Mouse (Mus musculus): Measurements from ENCODE around the gene Mcu. TPM values are rescaled to one million over a fixed set of nuclear protein-coding genes. Genes with fewer than 3 reads are reported as not detected.

Mcu gene
- total and polyA plus RNA-seq, 3 experiments = 4.9 to 5.7 (median 5.3) TPM

GRCm38 (mm10) chr10:59519411-59519810 lies 97.1 kb downstream of the Mcu start:
- peaks cover 0 to 1% of the 10 kb centered on the region in 2 experiments for H3K36me3 ChIP-seq (replicated peaks in 1 of 2; ENCODE audit: control insufficient read depth in 1 of 2, insufficient read depth in 1 of 2, low read length in 1 of 2)
- no peaks in the 10 kb centered on the region for H3K9me3 ChIP-seq (replicated peaks; ENCODE audit: low read length)
- H3K27ac ChIP-seq (ENCODE audit: insufficient read depth, low read depth) = no peak overlapping the region
- H3K4me1 ChIP-seq (ENCODE audit: control insufficient read depth in 1 of 2, insufficient read depth in 2 of 2) = no peaks in the 10 kb centered on the region
- dilution Hi-C loops (cut with MboI; ENCODE audit: extremely low pct_ligation_motif_present, extremely low pct_unique_long_range_greater_than_20kb, low sequenced_read_pairs) (no loop called here), in situ Hi-C loops (cut with MboI; ENCODE audit: low pct_ligation_motif_present, low pct_unique_long_range_greater_than_20kb, low sequenced_read_pairs) (no loop called here)
- TF ChIP-seq MYC (IDR thresholded peaks at IDR 0.05; ENCODE audit: low read depth, low read length) (no peak), MEF2A (IDR thresholded peaks at IDR 0.05; ENCODE audit: borderline replicate concordance, low read depth, low read length) (no peak), USF2 (conservative IDR thresholded peaks at IDR 0.05; ENCODE audit: low read depth, low read length) (no peak), TCF12 (IDR thresholded peaks at IDR 0.05; ENCODE audit: low read depth, low read length) (no peak), JUN (IDR thresholded peaks at IDR 0.05; ENCODE audit: insufficient read depth, low read depth, low read length) (no peak), USF1 (IDR thresholded peaks at IDR 0.05; ENCODE audit: low read depth, low read length) (no peak), GABPA (IDR thresholded peaks at IDR 0.05; ENCODE audit: insufficient replicate concordance, low read depth, low read length) (no peak), SMC3 (IDR thresholded peaks at IDR 0.05; ENCODE audit: low read depth, low read length) (no peak), ZC3H11A (IDR thresholded peaks at IDR 0.05; ENCODE audit: low read depth, low read length) (no peak), JUND (conservative IDR thresholded peaks at IDR 0.05; ENCODE audit: low read depth, low read length) (no peak), RCOR1 (conservative IDR thresholded peaks at IDR 0.05; ENCODE audit: low read depth, low read length) (no peak), MXI1 (IDR thresholded peaks at IDR 0.05; ENCODE audit: low read depth, low read length) (no peak), SIN3A (IDR thresholded peaks at IDR 0.05; ENCODE audit: low read length) (no peak), TBP (conservative IDR thresholded peaks at IDR 0.05; ENCODE audit: low read depth, low read length) (no peak), POLR2AphosphoS2 (IDR thresholded peaks at IDR 0.05; ENCODE audit: low read depth, low read length) (no peak), CHD1 (IDR thresholded peaks at IDR 0.05; ENCODE audit: low read depth, low read length) (no peak), ZNF384 (IDR thresholded peaks at IDR 0.05; ENCODE audit: low read depth, low read length) (no peak)
- no peaks in the 10 kb centered on the region for H3K79me2 ChIP-seq (replicated peaks; ENCODE audit: control insufficient read depth, extremely low read depth, insufficient read depth, poor library complexity, severe bottlenecking)
- no peak overlapping the region for H3K4me3 ChIP-seq (replicated peaks in 1 of 3; ENCODE audit: low read depth in 2 of 3, low read length in 2 of 3, poor library complexity in 1 of 3)
- no peak for DNase-seq (ENCODE audit: extremely low read depth)
- H3K27me3 ChIP-seq (replicated peaks) = no peaks in the 10 kb centered on the region
- H3K4me2 ChIP-seq (ENCODE audit: insufficient read depth, low read depth, poor library complexity, severe bottlenecking) = no peak overlapping the region
- H3K9ac ChIP-seq (ENCODE audit: insufficient read depth, low read depth) = no peak overlapping the region

- in situ Hi-C loops (cut with MboI; ENCODE audit: low pct_ligation_motif_present, low pct_unique_long_range_greater_than_20kb, low sequenced_read_pairs) = no loop called here
- no peak for TF ChIP-seq EP300 (IDR thresholded peaks at IDR 0.05; ENCODE audit: low read length)
- TF ChIP-seq MAZ (IDR thresholded peaks at IDR 0.05; ENCODE audit: low read depth, low read length) = no peak
- no peak overlapping the region for H3K9ac ChIP-seq (ENCODE audit: insufficient read depth, low read depth)
These were observed 99.3 kb downstream of the Mcu start for GRCm38 (mm10) chr10:59517201-59517600.

More at GRCm38 (mm10) chr10:59517201-59517600, 99.3 kb downstream of the Mcu start:
- H3K79me2 ChIP-seq (replicated peaks; ENCODE audit: control insufficient read depth, extremely low read depth, insufficient read depth, poor library complexity, severe bottlenecking) = no peaks in the 10 kb centered on the region
- H3K4me3 ChIP-seq (replicated peaks in 1 of 3; ENCODE audit: low read depth in 2 of 3, low read length in 2 of 3, poor library complexity in 1 of 3) = no peak overlapping the region
- no peaks in the 10 kb centered on the region for H3K27me3 ChIP-seq (replicated peaks)
- no peak overlapping the region for H3K27ac ChIP-seq (ENCODE audit: insufficient read depth, low read depth)
- DNase-seq (ENCODE audit: extremely low read depth) = no peak
- H3K4me1 ChIP-seq (ENCODE audit: control insufficient read depth in 1 of 2, insufficient read depth in 2 of 2) = no peaks in the 10 kb centered on the region
- dilution Hi-C loops (cut with MboI; ENCODE audit: extremely low pct_ligation_motif_present, extremely low pct_unique_long_range_greater_than_20kb, low sequenced_read_pairs) = no loop called here
- H3K9me3 ChIP-seq (replicated peaks; ENCODE audit: low read length) = no peaks in the 10 kb centered on the region
- peaks cover 0 to 2% of the 10 kb centered on the region in 2 experiments for H3K36me3 ChIP-seq (replicated peaks in 1 of 2; ENCODE audit: control insufficient read depth in 1 of 2, insufficient read depth in 1 of 2, low read length in 1 of 2)
- H3K4me2 ChIP-seq (ENCODE audit: insufficient read depth, low read depth, poor library complexity, severe bottlenecking) = no peak overlapping the region
